Mouse (Mus musculus) macrophage (primary cell): ENCODE results near the gene Cdkn2aipnl. TPM values are rescaled to one million over a fixed set of nuclear protein-coding genes. Genes with fewer than 3 reads are reported as not detected.

Experiments used
- H3K27ac ChIP-seq: fragments of 350-480 bp; formaldehyde crosslinking; 2 replicates; pipeline ENCODE4 v1.9.0; 2021
- H3K36me3 ChIP-seq: fragments of 350-480 bp; formaldehyde crosslinking; 2 replicates; pipeline ENCODE4 v1.9.0; 2021; ENCODE audit errors: inconsistent target
- H3K4me3 ChIP-seq: fragments of 350-480 bp; formaldehyde crosslinking; 2 replicates; pipeline ENCODE4 v1.9.0; 2021; ENCODE audit errors: inconsistent target
- H3K79me2 ChIP-seq: fragments of 350-480 bp; formaldehyde crosslinking; 2 replicates; pipeline ENCODE4 v1.9.0; 2021; ENCODE audit errors: inconsistent target
- WGBS: methylation state at CpG from one replicate; pipeline ENCODE4 v1.1.7; 2026; ENCODE audit warnings: inconsistent platforms; ENCODE audit not compliant: missing documents; 5-methylcytosine and 5-hydroxymethylcytosine counted together
- polyA plus RNA-seq: library from polyadenylated mRNA; stranded (reverse); fragments of 250-400 nt; gene quantifications from 3 replicates; pipeline ENCODE4 v1.2.4, GENCODE M21; 2018; ENCODE audit warnings: inconsistent platforms

Cdkn2aipnl gene
- polyA plus RNA-seq, 1 experiment from 2014 or later = 39.3 TPM

GRCm38 (mm10) chr11:51960061-51960460 lies 7.4 kb upstream of the Cdkn2aipnl start:
- Histone ChIP-seq H3K27ac (no peak overlapping the region), H3K79me2 (no peaks in the 10 kb centered on the region)
- WGBS = 95% methylated on average over 4 of the region's 4 CpGs

GRCm38 (mm10) chr11:51960967-51961471 lies 6.4 kb upstream of the Cdkn2aipnl start:
- Histone ChIP-seq H3K79me2 (no peaks in the 10 kb centered on the region), H3K27ac (no peak overlapping the region), H3K4me3 (no peak overlapping the region), H3K36me3 (no peaks in the 10 kb centered on the region)
- 72% methylated on average over 11 of the region's 11 CpGs for WGBS

More at GRCm38 (mm10) chr11:51960061-51960460, 7.4 kb upstream of the Cdkn2aipnl start:
- Histone ChIP-seq H3K36me3 (no peaks in the 10 kb centered on the region), H3K4me3 (no peak overlapping the region)

- no peaks in the 10 kb centered on the region for H3K36me3 ChIP-seq
- WGBS = 79% methylated on average over 7 of the region's 8 CpGs
- H3K4me3 ChIP-seq = no peak overlapping the region
- H3K79me2 ChIP-seq = no peaks in the 10 kb centered on the region
- no peak overlapping the region for H3K27ac ChIP-seq
Observed at GRCm38 (mm10) chr11:51961761-51962160, 5.7 kb upstream of the Cdkn2aipnl start.

- H3K27ac ChIP-seq = no peak overlapping the region
Observed at GRCm38 (mm10) chr11:51962277-51962676, 5.2 kb upstream of the Cdkn2aipnl start.

GRCm38 (mm10) chr11:51966651-51967050 lies 810 bp upstream of the Cdkn2aipnl start:
- Histone ChIP-seq H3K27ac (no peak overlapping the region), H3K79me2 (peaks cover 27% of the 10 kb centered on the region), H3K4me3 (no peak overlapping the region), H3K36me3 (peaks cover 17% of the 10 kb centered on the region)
- 96% methylated on average over 5 of the region's 5 CpGs for WGBS

More at GRCm38 (mm10) chr11:51962277-51962676, 5.2 kb upstream of the Cdkn2aipnl start:
- H3K36me3 ChIP-seq = no peaks in the 10 kb centered on the region
- WGBS = 95% methylated on average over 7 of the region's 7 CpGs
- no peaks in the 10 kb centered on the region for H3K79me2 ChIP-seq
- H3K4me3 ChIP-seq = no peak overlapping the region

- Histone ChIP-seq H3K79me2 (peaks cover 27% of the 10 kb centered on the region), H3K27ac (no peak overlapping the region), H3K4me3 (no peak overlapping the region), H3K36me3 (peaks cover 38% of the 10 kb centered on the region)
- 84% methylated on average over 6 of the region's 9 CpGs for WGBS
Observed at GRCm38 (mm10) chr11:51968896-51969295, 1.4 kb downstream of the Cdkn2aipnl start.

GRCm38 (mm10) chr11:51969511-51969910 lies 2.0 kb downstream of the Cdkn2aipnl start:
- H3K4me3 ChIP-seq = no peak overlapping the region

GRCm38 (mm10) chr11:51971644-51972043 lies 4.2 kb downstream of the Cdkn2aipnl start:
- H3K36me3 ChIP-seq = peaks cover 45% of the 10 kb centered on the region
- no peak overlapping the region for H3K4me3 ChIP-seq
- H3K27ac ChIP-seq = no peak overlapping the region
- 94% methylated on average over 6 of the region's 6 CpGs for WGBS
- peaks cover 27% of the 10 kb centered on the region for H3K79me2 ChIP-seq

More at GRCm38 (mm10) chr11:51969511-51969910, 2.0 kb downstream of the Cdkn2aipnl start:
- Histone ChIP-seq H3K36me3 (peaks cover 38% of the 10 kb centered on the region), H3K79me2 (peaks cover 27% of the 10 kb centered on the region), H3K27ac (no peak overlapping the region)
- 96% methylated on average over 2 of the region's 2 CpGs for WGBS

- under 1% methylated on average over 27 of the region's 29 CpGs for WGBS
- peak overlapping the region; percentile 89 for H3K27ac ChIP-seq
- H3K36me3 ChIP-seq = peaks cover 33% of the 10 kb centered on the region
- H3K4me3 ChIP-seq = peak overlapping the region; percentile 97
- peaks cover 55% of the 10 kb centered on the region for H3K79me2 ChIP-seq
Observed at GRCm38 (mm10) chr11:51999611-52000289, 32.3 kb downstream of the Cdkn2aipnl start.

GRCm38 (mm10) chr11:52000290-52000962 lies 33.0 kb downstream of the Cdkn2aipnl start, which contains the start of gene Ube2b:
TSS of gene Ube2b (minus strand) at chr11:52000762.
- peaks cover 48% of the 10 kb centered on the region for H3K79me2 ChIP-seq
- peaks cover 26% of the 10 kb centered on the region for H3K36me3 ChIP-seq
- under 1% methylated on average over 50 of the region's 63 CpGs for WGBS
- H3K27ac ChIP-seq = peak within 1 kb of the TSS; percentile 89
- peak within 1 kb of the TSS; percentile 97 for H3K4me3 ChIP-seq

GRCm38 (mm10) chr11:52001341-52001740 lies 33.9 kb downstream of the Cdkn2aipnl start:
- Histone ChIP-seq H3K27ac (peak overlapping the region; percentile 89; the same call in 1 of the 2 replicates), H3K79me2 (peaks cover 39% of the 10 kb centered on the region), H3K4me3 (no peak overlapping the region), H3K36me3 (peaks cover 17% of the 10 kb centered on the region)
- WGBS = 69% methylated on average over 10 of the region's 10 CpGs

- Histone ChIP-seq H3K79me2 (peaks cover 34% of the 10 kb centered on the region), H3K36me3 (peaks cover 12% of the 10 kb centered on the region), H3K27ac (no peak overlapping the region), H3K4me3 (no peak overlapping the region)
- WGBS = 98% methylated on average over 8 of the region's 8 CpGs
Observed at GRCm38 (mm10) chr11:52001861-52002260, 34.4 kb downstream of the Cdkn2aipnl start.

- WGBS = 69% methylated on average over 10 of the region's 13 CpGs
- peak overlapping the region; percentile 85 for H3K27ac ChIP-seq
Observed at GRCm38 (mm10) chr11:52002842-52003504, 35.5 kb downstream of the Cdkn2aipnl start.

GRCm38 (mm10) chr11:52003505-52003771 lies 36.0 kb downstream of the Cdkn2aipnl start:
- Histone ChIP-seq H3K36me3 (no peaks in the 10 kb centered on the region), H3K4me3 (peak overlapping the region; percentile 81), H3K27ac (peak overlapping the region; percentile 85), H3K79me2 (peaks cover 18% of the 10 kb centered on the region)
- 34% methylated on average over 4 of the region's 4 CpGs for WGBS

More at GRCm38 (mm10) chr11:52002842-52003504, 35.5 kb downstream of the Cdkn2aipnl start:
- H3K79me2 ChIP-seq = peaks cover 23% of the 10 kb centered on the region
- H3K4me3 ChIP-seq = peak overlapping the region; percentile 81
- peaks cover 1% of the 10 kb centered on the region; the same call in 1 of the 2 replicates for H3K36me3 ChIP-seq
